Mouse (Mus musculus): ENCODE data around the gene Hist1h2bm. TPM values are rescaled to one million over a fixed set of nuclear protein-coding genes. Genes with fewer than 3 reads are reported as not detected.

The Hist1h2bm gene
- total and polyA plus RNA-seq, 3 experiments = 1.7 to 1,196 TPM; not detected in 1

DNA sequence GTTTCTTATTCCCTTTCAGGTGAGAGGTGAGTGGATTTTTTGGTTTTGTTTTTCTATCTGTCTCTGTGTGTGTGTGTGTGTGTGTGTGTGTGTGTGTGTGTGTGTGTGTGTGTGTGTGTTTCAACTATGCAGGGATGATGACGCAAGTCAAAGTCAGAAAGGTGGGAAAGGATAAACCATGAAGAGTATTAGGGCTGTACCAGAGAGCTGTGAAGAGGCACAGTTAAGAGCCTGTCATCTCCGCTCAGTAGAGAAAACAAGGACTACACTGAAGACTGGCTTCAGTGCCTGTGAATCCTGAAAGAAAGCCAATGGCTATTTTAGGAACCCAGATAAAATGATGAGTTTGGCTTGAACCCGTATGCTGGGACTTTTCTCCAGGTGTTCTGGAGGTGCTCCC lies 30.0 kb downstream of the Hist1h2bm start:
- peak overlapping the region; percentile 80 for H3K9ac ChIP-seq (ENCODE audit: control insufficient read depth, low read depth, low read length, poor library complexity, severe bottlenecking)

DNA sequence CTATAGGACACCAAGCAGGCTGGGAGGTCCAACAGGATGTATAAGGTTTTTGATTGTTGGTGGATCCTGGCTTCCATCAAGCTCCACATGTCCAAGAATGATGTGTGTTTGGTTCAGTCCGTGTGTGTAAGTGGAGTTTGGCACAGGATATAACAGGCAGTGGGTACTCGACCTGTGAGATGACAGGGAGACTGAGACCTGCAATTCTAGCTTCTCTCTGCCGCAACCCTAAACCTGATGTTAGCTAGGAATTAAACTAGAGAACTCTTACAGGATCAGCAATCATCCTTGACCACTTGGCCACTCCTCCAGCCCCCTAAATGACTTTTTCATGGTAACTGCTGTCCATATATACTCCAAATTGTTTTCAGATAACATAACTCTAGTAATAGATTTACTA lies 30.5 kb downstream of the Hist1h2bm start:
- no peaks in the 10 kb centered on the region for H3K27me3 ChIP-seq (ENCODE audit: control insufficient read depth in 1 of 2, insufficient read depth in 2 of 2, low read length in 2 of 2)
- peak; percentile 82 for DNase-seq (ENCODE audit: low read depth, low spot score)
- peak overlapping the region; percentile 5 to 39 for H3K4me3 ChIP-seq (ENCODE audit: control insufficient read depth in 1 of 2, insufficient read depth in 1 of 2, low read depth in 2 of 2, low read length in 2 of 2)
- TF ChIP-seq SIN3A (IDR thresholded peaks at IDR 0.05; ENCODE audit: low read length) (no peak), ELF1 (IDR thresholded peaks at IDR 0.05; ENCODE audit: low read depth, low read length) (no peak), GATA1 (IDR thresholded peaks at IDR 0.05; ENCODE audit: low read depth, low read length) (no peak), MEF2A (IDR thresholded peaks at IDR 0.05; ENCODE audit: extremely low read depth, insufficient replicate concordance, low read depth, low read length, poor library complexity, severe bottlenecking) (no peak), UBTF (IDR thresholded peaks at IDR 0.05; ENCODE audit: borderline replicate concordance, insufficient read depth, low read depth, low read length) (no peak), TBP (IDR thresholded peaks at IDR 0.05; ENCODE audit: low read depth, low read length) (peak; percentile 43; the same call in 1 of the 2 replicates), ZC3H11A (IDR thresholded peaks at IDR 0.05; ENCODE audit: low read depth, low read length) (no peak), USF1 (IDR thresholded peaks at IDR 0.05; ENCODE audit: low read depth, low read length) (no peak)
- H3K79me2 ChIP-seq (ENCODE audit: control insufficient read depth, insufficient read depth, low read length, poor library complexity) = no peaks in the 10 kb centered on the region; the same call in 1 of the 2 replicates
- H3K9me3 ChIP-seq (replicated peaks; ENCODE audit: insufficient read depth, low read length) = no peaks in the 10 kb centered on the region
- peak overlapping the region; percentile 80 for H3K9ac ChIP-seq (ENCODE audit: control insufficient read depth, low read depth, low read length, poor library complexity, severe bottlenecking)
- H3K27ac ChIP-seq (ENCODE audit: control insufficient read depth, low read depth, low read length) = peak overlapping the region; percentile 94
- H3K4me1 ChIP-seq (ENCODE audit: control insufficient read depth in 1 of 2, insufficient read depth in 2 of 2, low read length in 2 of 2) = peaks cover 0 to 10% of the 10 kb centered on the region in 2 experiments; a peak in 2 of 4 replicates
- peaks cover 0 to 29% of the 10 kb centered on the region in 2 experiments; a peak in 2 of 4 replicates for H3K36me3 ChIP-seq (ENCODE audit: control insufficient read depth in 1 of 2, insufficient read depth in 2 of 2, low read length in 2 of 2)

More for the DNA sequence above, 30.0 kb downstream of the Hist1h2bm start:
- Histone ChIP-seq H3K79me2 (ENCODE audit: control insufficient read depth, insufficient read depth, low read length, poor library complexity) (no peaks in the 10 kb centered on the region; the same call in 1 of the 2 replicates), H3K9me3 (replicated peaks; ENCODE audit: insufficient read depth, low read length) (no peaks in the 10 kb centered on the region), H3K36me3 (ENCODE audit: control insufficient read depth in 1 of 2, insufficient read depth in 2 of 2, low read length in 2 of 2) (peaks cover 0 to 31% of the 10 kb centered on the region in 2 experiments; a peak in 2 of 4 replicates), H3K27ac (ENCODE audit: control insufficient read depth, low read depth, low read length) (peak overlapping the region; percentile 94), H3K4me3 (ENCODE audit: control insufficient read depth in 1 of 2, insufficient read depth in 1 of 2, low read depth in 2 of 2, low read length in 2 of 2) (peak overlapping the region; percentile 6 to 39), H3K4me1 (ENCODE audit: control insufficient read depth in 1 of 2, insufficient read depth in 2 of 2, low read length in 2 of 2) (peaks cover 0 to 12% of the 10 kb centered on the region in 2 experiments; a peak in 2 of 4 replicates), H3K27me3 (ENCODE audit: control insufficient read depth in 1 of 2, insufficient read depth in 2 of 2, low read length in 2 of 2) (no peaks in the 10 kb centered on the region)
- TF ChIP-seq SIN3A (IDR thresholded peaks at IDR 0.05; ENCODE audit: low read length) (no peak), MAFK (IDR thresholded peaks at IDR 0.05; ENCODE audit: borderline replicate concordance, low read depth, low read length) (no peak), RAD21 (IDR thresholded peaks at IDR 0.05; ENCODE audit: low read depth, low read length) (no peak), RCOR1 (IDR thresholded peaks at IDR 0.05; ENCODE audit: low read depth, low read length) (no peak), POLR2AphosphoS2 (IDR thresholded peaks at IDR 0.05; ENCODE audit: low read length) (no peak), GABPA (IDR thresholded peaks at IDR 0.05; ENCODE audit: low read depth, low read length) (no peak), TCF12 (IDR thresholded peaks at IDR 0.05; ENCODE audit: low read depth, low read length) (no peak), TAL1 (IDR thresholded peaks at IDR 0.05; ENCODE audit: low read length) (no peak), ELF1 (IDR thresholded peaks at IDR 0.05; ENCODE audit: low read depth, low read length) (no peak), MXI1 (IDR thresholded peaks at IDR 0.05; ENCODE audit: low read depth, low read length) (no peak), MYB (IDR thresholded peaks at IDR 0.05; ENCODE audit: low read depth, low read length) (no peak), MEF2A (IDR thresholded peaks at IDR 0.05; ENCODE audit: extremely low read depth, insufficient replicate concordance, low read depth, low read length, poor library complexity, severe bottlenecking) (no peak), MAX (IDR thresholded peaks at IDR 0.05; ENCODE audit: low read length) (no peak), E2F4 (IDR thresholded peaks at IDR 0.05; ENCODE audit: borderline replicate concordance, low read depth, low read length) (no peak), MYC (IDR thresholded peaks at IDR 0.05; ENCODE audit: low read depth, low read length) (no peak), NELFE (IDR thresholded peaks at IDR 0.05; ENCODE audit: low read depth, low read length) (no peak), MAZ (IDR thresholded peaks at IDR 0.05; ENCODE audit: low read depth, low read length) (no peak), CHD1 (IDR thresholded peaks at IDR 0.05; ENCODE audit: low read depth, low read length) (no peak)
- DNase-seq (ENCODE audit: low read depth, low spot score) = peak; percentile 81

Data from MEL (cell line).